Mouse (Mus musculus) lung, adult 18-20 months (tissue): ENCODE results near the gene Tgoln1.

ENCODE experiments used
- DNase-seq, 2 experiments: peaks; one replicate each; pipeline ENCODE4 v3.0.0; 2022; ENCODE audit warnings: mixed read lengths in 2 of 2

Tgoln1 gene

DNA sequence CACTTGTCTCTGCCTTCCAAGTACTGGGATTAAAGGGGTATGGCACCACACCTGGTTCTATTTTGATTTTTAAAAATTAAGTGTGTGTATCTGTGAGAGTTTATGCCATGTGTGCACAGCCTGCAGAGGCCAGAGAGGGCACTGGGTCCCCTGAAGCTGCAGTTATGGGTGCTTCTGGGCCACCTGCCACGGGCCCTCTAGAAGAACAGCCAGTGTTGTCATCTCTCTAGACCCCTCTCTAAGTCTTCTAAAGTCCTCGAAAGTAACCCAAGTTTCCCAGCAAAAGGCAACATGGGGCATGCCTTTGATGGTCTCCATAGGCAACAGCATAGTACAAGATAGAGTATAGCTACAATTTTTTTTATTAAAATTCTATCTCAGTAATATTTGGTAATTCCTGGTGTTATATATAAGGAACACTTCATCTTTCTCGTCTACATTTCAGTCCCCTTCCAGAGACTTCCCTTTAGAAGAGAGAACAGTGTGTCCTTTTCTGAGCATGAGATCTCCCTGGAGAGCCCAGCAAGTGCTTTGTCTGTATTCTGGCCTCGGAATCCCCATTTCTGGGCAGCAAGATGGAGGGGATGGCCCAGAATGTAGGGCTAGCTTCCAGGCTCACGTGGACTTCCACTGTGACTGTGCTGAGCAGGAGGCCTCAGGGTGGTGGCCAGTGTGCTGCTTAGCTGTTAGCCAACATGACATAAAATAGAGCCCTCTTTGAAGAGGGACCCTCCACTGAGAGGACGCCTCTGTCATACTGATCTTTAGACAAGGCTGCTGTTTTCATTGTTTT is 23.6 kb downstream of the Tgoln1 start:
- no peak for DNase-seq

- DNase-seq: no peak
Measured at GRCm38 (mm10) chr6:72590111-72590510, 26.7 kb downstream of the Tgoln1 start.

- DNase-seq: no peak
Measured at GRCm38 (mm10) chr6:72588307-72588706, 28.5 kb downstream of the Tgoln1 start.

- DNase-seq: no peak
Measured at GRCm38 (mm10) chr6:72586701-72587100, 30.1 kb downstream of the Tgoln1 start.

DNA sequence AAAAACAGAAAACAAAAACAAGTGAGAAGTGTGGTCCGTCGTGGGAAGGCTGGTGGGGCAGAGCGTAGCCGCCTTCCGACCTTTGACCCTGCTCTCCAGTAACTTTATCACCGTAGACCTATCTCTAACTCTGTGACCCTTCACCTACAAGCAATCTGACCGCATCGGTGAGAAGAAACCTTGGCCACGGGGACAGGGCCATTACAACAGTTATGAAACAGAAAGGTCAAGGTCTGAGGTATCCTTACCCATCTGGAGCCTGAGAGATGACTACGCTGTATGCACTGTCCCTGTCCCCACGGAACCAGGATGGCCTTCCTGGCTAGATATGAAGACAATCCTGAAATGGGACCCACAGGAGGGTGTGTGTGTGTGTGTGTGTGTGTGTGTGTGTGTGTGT is 32.6 kb downstream of the Tgoln1 start:
- no peak for DNase-seq

- no peak for DNase-seq
Measured at GRCm38 (mm10) chr6:72583211-72583839, 33.5 kb downstream of the Tgoln1 start.

DNA sequence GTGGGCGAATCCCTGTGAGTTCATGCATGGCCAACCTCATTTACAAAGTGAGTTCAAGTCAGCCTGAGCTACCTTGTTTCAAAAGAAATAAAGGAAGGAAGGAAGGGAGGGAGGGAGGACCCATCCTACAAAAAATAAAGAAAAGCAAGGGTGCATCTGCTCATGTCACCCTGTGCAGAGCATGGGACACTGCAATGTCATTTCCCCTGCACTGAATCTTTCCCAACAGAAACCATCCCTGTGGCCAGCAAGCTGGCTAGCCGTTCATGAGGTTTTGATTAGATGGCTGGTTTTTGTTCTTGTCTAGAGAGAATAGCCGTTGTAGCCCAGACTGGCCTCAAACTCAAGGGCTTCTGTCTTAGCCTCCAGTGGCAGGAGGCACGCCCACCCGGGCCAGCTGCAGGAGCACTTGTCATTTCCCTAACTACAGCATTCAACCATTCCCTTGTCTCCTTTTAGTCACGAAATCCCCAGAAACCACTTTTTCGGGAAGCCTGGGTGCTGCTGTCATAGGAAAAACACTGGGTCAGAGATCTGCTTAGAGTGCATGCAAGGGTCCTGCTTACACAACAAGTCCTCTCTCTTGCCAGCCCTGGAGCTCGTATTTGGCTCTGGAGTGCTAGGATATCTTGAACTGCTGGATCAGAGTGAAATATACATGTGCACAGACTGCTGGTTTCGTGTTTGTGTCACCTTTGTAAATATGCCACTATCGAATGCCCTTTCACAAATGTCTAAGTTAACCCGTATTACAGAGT is 35.0 kb downstream of the Tgoln1 start:
- DNase-seq: peak in 1 of 2 experiments; percentile 30

DNA sequence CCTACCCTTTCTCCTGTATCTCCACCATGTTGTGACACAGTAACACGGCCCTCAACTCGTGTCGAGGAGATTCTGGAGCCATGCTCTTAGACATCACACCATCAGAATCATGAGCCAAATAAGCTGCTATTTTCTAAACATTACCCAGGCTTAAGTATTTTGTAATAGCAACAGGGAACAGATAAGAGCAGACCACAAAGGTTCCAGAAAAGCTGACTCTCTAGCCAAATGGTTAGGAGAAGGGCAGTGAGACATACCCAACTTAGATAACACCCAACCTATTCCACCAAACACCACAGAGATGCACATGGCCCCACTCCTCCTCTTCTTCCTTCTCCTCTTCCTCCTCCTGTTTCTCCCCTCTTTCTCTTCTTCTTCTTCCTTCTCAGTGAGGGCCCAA is 40.8 kb downstream of the Tgoln1 start:
- DNase-seq: no peak

DNA sequence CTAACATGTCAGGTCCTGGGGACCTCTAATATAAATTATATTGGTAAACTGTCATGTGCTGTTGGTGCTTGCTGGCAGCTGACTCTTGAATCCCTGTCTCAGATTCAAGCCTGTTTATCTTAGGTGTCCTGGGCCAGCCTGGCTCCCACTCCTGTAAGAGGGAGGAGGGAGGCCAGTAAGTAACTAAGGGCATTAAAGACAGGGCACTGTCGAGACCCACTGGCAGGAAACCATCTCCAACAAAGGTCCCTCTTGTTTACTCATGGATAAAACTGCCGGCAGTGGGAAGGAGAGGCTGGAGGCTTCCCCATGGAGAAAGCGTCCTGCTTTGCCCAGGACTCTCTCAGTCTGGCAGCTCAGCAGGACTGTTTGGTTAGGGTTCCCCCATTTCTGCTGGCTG is 45.0 kb downstream of the Tgoln1 start:
- DNase-seq: no peak

- no peak for DNase-seq
Measured at GRCm38 (mm10) chr6:72570644-72571397, 46.0 kb downstream of the Tgoln1 start.

DNA sequence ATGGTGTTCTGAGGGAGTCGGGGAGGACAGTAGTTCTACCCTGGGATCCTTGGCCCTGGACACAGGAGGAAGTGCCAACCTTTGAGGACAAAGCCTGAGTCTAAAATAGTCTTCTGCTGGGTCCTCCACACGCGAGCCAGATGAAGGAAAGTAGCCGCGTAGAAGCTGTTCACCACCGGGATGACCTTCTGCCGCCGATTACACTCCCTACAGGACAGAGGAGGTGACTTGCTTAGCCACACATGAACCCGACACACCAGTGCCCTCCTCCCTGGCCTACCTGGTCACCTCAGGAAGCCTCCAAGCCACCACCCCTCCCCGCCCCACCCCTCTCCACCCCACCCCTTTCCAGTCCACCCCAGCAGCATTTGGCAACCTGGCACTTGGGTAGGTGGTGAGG is 48.1 kb downstream of the Tgoln1 start:
- DNase-seq: no peak

- DNase-seq: no peak
Measured at GRCm38 (mm10) chr6:72567508-72567907, 49.3 kb downstream of the Tgoln1 start.

GRCm38 (mm10) chr6:72566044-72566443 is 50.8 kb downstream of the Tgoln1 start:
- DNase-seq: peak; percentile 82 to 86

DNA sequence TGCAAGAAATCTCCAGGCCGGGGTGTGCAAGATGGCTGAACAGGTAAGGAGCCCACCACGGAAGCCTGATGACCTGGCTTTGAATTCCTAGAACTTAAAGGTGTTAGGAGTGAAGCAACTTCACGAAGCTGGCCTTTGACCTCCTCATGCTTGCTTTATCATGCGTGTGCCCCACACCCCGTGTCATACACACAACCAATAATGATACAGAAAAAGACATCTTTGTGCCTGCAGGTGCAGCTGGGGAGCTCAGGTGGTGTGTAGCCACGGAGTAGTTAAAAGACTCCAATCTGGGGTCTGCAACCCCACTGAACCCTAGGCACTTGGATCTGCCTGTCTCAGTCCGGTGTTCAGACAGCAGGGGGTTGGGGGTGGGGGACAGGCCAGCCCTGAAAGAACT is 51.3 kb downstream of the Tgoln1 start:
- no peak for DNase-seq

DNA sequence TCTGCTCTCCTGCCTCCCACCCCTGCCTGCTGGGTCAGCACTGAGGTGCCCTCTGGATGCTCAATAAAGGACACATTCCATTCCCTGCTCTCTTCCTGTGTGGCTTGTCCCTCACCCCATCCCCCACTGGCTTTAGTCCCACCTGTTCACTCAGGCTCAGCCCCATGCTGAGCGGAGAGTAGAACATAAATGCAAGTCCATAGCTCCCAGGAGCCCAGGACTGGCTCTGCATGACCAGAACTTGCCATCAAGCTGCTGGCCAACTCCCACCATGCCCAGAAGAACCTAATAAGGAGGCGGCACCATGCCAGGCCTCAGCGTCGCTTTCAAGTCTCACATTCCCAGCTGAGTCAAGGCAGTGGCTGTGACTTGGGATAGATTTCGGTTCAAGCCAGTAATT is 53.9 kb downstream of the Tgoln1 start:
- no peak for DNase-seq

DNA sequence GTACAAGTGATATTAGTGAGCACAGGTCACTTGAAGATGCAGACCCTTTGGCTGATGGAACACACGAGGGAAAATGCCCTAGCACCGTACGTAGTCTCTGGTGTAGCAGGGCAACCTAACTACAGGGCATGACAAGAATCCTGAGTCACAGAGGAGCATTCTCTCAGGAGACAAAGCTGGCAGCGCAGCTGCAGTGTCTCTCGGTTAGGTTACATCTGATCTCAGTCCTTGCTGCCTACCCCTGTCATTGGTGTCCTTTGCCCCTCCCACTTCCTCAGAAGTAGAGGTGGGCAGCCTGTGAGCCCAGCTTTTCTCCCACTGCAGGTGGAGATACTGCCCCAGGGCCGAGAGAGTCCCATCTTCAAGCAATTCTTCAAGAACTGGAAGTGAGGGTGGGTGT is 54.3 kb downstream of the Tgoln1 start:
- no peak for DNase-seq

DNA sequence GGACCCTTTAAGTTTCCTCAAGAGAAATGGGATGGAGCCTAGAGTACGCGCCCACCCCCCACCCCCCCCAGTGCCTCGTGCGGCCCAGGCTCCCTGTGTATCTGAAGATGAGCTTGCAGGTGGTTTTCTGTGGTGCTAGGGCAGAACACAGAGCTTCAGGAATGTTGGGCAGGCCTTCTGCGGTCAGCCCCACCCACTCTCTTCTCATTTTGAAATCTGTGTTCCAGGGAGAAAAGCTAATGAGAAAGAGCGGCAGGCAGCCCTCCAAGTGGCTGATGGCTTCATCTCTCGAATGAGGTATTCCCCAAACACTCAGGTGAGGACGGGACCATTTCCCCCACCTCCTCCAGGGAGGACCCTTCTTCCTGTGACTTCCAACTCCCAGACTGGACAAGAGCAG is 56.0 kb downstream of the Tgoln1 start:
- peak; percentile 34 to 58 for DNase-seq
